Mouse (Mus musculus) lung, adult 2 months (tissue): ENCODE measurements around the gene Exosc1.

Experiments
- CTCF ChIP-seq: fragments of 200-500 bp; IDR thresholded peaks from 2 replicates; pipeline ENCODE4 v1.5.1; 2011; ENCODE audit warnings: mild to moderate bottlenecking, low read length, control low read depth; ENCODE audit not compliant: insufficient read depth
- POLR2A ChIP-seq: fragments of 200-500 bp; IDR thresholded peaks from 2 replicates; pipeline ENCODE4 v1.6.1; 2011; ENCODE audit warnings: low read depth, mild to moderate bottlenecking, control low read depth, low read length, borderline replicate concordance; ENCODE audit errors: extremely low read depth

- TF ChIP-seq CTCF: no peak
- no peak for TF ChIP-seq POLR2A
These were observed 10.6 kb upstream of the Exosc1 start for GRCm38 (mm10) chr19:41943841-41944240.
